Mouse (Mus musculus) frontal cortex, postnatal 10 days (tissue): ENCODE results near the gene Tmsb15l.
"Not testable (repeated sequence)": the region's sequence is repeated elsewhere in the genome, so short reads cannot be mapped to it uniquely, and the experiment has no call there.

Experiments
- DNase-seq, 2 experiments: peaks; one replicate each; pipeline ENCODE4 v3.0.0; 2022; ENCODE audit warnings: low spot score in 2 of 2, mixed read lengths in 1 of 2

Gene Tmsb15l

GRCm38 (mm10) chrX:136976424-136977084, at the start of gene Tmsb15l, which contains the start of gene Tmsb15b1:
Gene Tmsb15l (minus strand): TSS chrX:136976869.
Gene Tmsb15b1 (minus strand): TSS chrX:136976874.
- DNase-seq, result peak; percentile 36 to 80

GRCm38 (mm10) chrX:137019310-137019709, 42.6 kb upstream of the Tmsb15l start:
- peak in 1 of 2 experiments; percentile 43 for DNase-seq

GRCm38 (mm10) chrX:137017668-137018067, 41.0 kb upstream of the Tmsb15l start:
- no peak for DNase-seq

- DNase-seq, result peak in 1 of 2 experiments; percentile 48
Observed at GRCm38 (mm10) chrX:137015099-137015709, 38.5 kb upstream of the Tmsb15l start.

- DNase-seq, result no peak
Observed at GRCm38 (mm10) chrX:136996256-136996655, 19.6 kb upstream of the Tmsb15l start.

- DNase-seq, result peak in 1 of 2 experiments; percentile 22
Observed at GRCm38 (mm10) chrX:136993641-136994040, 17.0 kb upstream of the Tmsb15l start.

GRCm38 (mm10) chrX:136992978-136993547, 16.4 kb upstream of the Tmsb15l start, which contains the start of gene Zcchc18:
Gene Zcchc18 (plus strand): TSS chrX:136993155.
- DNase-seq, result peak; percentile 83 to 84

GRCm38 (mm10) chrX:136992191-136992965, 15.7 kb upstream of the Tmsb15l start:
- no peak for DNase-seq

- DNase-seq, result no peak
Observed at GRCm38 (mm10) chrX:136991274-136991673, 14.6 kb upstream of the Tmsb15l start.

- no peak for DNase-seq
Observed at GRCm38 (mm10) chrX:136986039-136986438, 9.4 kb upstream of the Tmsb15l start.

- DNase-seq, result no peak
Observed at GRCm38 (mm10) chrX:136978616-136979015, 1.9 kb upstream of the Tmsb15l start.

- not testable (repeated sequence) for DNase-seq
Observed at GRCm38 (mm10) chrX:136975397-136975796, 1.3 kb downstream of the Tmsb15l start, which contains the start of gene Tmsb15b2. Gene Tmsb15b2 (minus strand): TSS chrX:136975497.

GRCm38 (mm10) chrX:136959688-136960087, 17.0 kb downstream of the Tmsb15l start:
- DNase-seq, result no peak

- DNase-seq, result not testable (repeated sequence)
Observed at GRCm38 (mm10) chrX:136958300-136958699, 18.4 kb downstream of the Tmsb15l start.

GRCm38 (mm10) chrX:136957583-136958279, 18.9 kb downstream of the Tmsb15l start:
- peak; percentile 78 to 79 for DNase-seq

- no peak for DNase-seq
Observed at GRCm38 (mm10) chrX:136937985-136938384, 38.7 kb downstream of the Tmsb15l start.

GRCm38 (mm10) chrX:136927031-136927430, 49.6 kb downstream of the Tmsb15l start, which contains the start of gene H2bfm:
Gene H2bfm (plus strand): TSS chrX:136927325.
- no peak for DNase-seq

- no peak for DNase-seq
Observed at GRCm38 (mm10) chrX:136925863-136926262, 50.8 kb downstream of the Tmsb15l start.
